Mouse (Mus musculus) bone marrow macrophage, adult 2 months (primary cell): ENCODE data around the gene Tchp. TPM values are rescaled to one million over a fixed set of nuclear protein-coding genes. Genes with fewer than 3 reads are reported as not detected.

Experiments
- H3K27ac ChIP-seq: 2 replicates; pipeline ENCODE4 v1.5.1; 2012; ENCODE audit warnings: low read depth, low read length; ENCODE audit not compliant: insufficient read depth
- H3K4me1 ChIP-seq: 2 replicates; pipeline ENCODE4 v1.6.1; 2012; ENCODE audit warnings: low read length; ENCODE audit not compliant: control insufficient read depth, insufficient read depth
- H3K4me3 ChIP-seq: 2 replicates; pipeline ENCODE4 v1.5.1; 2012; ENCODE audit warnings: mild to moderate bottlenecking, low read length, moderate library complexity; ENCODE audit not compliant: insufficient read depth
- CTCF ChIP-seq: IDR thresholded peaks from 2 replicates; pipeline ENCODE4 v1.5.1; 2012; ENCODE audit warnings: low read depth, mild to moderate bottlenecking, low read length, moderate library complexity
- POLR2A ChIP-seq: IDR thresholded peaks from 2 replicates; pipeline ENCODE4 v1.6.1; 2012; ENCODE audit warnings: mild to moderate bottlenecking, low read depth, low read length, borderline replicate concordance
- polyA plus RNA-seq: library from polyadenylated mRNA; stranded (reverse); fragments of >200 nt; gene quantifications from 2 replicates; pipeline ENCODE4 v1.2.4, GENCODE M21; 2012; ENCODE audit not compliant: missing spikeins, insufficient read depth, insufficient read length

Gene Tchp
- polyA plus RNA-seq = 13.1 and 13.7 TPM in 2 replicates

GRCm38 (mm10) chr5:114707265-114708068, at the start of gene Tchp:
Gene Tchp, plus strand, starts transcription at chr5:114707760.
- peak within 1 kb of the TSS; percentile 94 for H3K4me3 ChIP-seq
- no peak within 1 kb of the TSS for H3K27ac ChIP-seq
- TF ChIP-seq CTCF = peak; percentile 55; the same call in 1 of the 2 replicates
- TF ChIP-seq POLR2A = no peak
- peaks cover 11% of the 10 kb centered on the region for H3K4me1 ChIP-seq

GRCm38 (mm10) chr5:114658255-114658654, 49.3 kb upstream of the Tchp start, which contains the start of gene Trpv4:
Gene Trpv4, minus strand, starts transcription at chr5:114658421.
- no peak for TF ChIP-seq POLR2A
- TF ChIP-seq CTCF = no peak
- Histone ChIP-seq H3K4me3 (peak within 1 kb of the TSS; percentile 35; the same call in 1 of the 2 replicates), H3K27ac (no peak within 1 kb of the TSS), H3K4me1 (peaks cover 27% of the 10 kb centered on the region)

GRCm38 (mm10) chr5:114661029-114661428, 46.5 kb upstream of the Tchp start:
- no peak for TF ChIP-seq CTCF
- TF ChIP-seq POLR2A = no peak
- no peak overlapping the region for H3K4me3 ChIP-seq
- peaks cover 15% of the 10 kb centered on the region for H3K4me1 ChIP-seq
- peak overlapping the region; percentile 93 for H3K27ac ChIP-seq

- TF ChIP-seq POLR2A = no peak
- no peak for TF ChIP-seq CTCF
- no peak overlapping the region for H3K27ac ChIP-seq
Measured at GRCm38 (mm10) chr5:114664139-114664538, 43.4 kb upstream of the Tchp start.

GRCm38 (mm10) chr5:114664750-114665149, 42.8 kb upstream of the Tchp start:
- TF ChIP-seq CTCF = no peak
- no peak for TF ChIP-seq POLR2A
- Histone ChIP-seq H3K27ac (no peak overlapping the region), H3K4me1 (peaks cover 20% of the 10 kb centered on the region), H3K4me3 (no peak overlapping the region)

More at GRCm38 (mm10) chr5:114664139-114664538, 43.4 kb upstream of the Tchp start:
- Histone ChIP-seq H3K4me3 (no peak overlapping the region), H3K4me1 (peaks cover 20% of the 10 kb centered on the region)

- TF ChIP-seq CTCF (no peak), POLR2A (no peak)
- H3K27ac ChIP-seq = peak overlapping the region; percentile 65; the same call in 1 of the 2 replicates
- H3K4me3 ChIP-seq = no peak overlapping the region
- H3K4me1 ChIP-seq = peaks cover 6% of the 10 kb centered on the region
Measured at GRCm38 (mm10) chr5:114666659-114667058, 40.9 kb upstream of the Tchp start.

- Histone ChIP-seq H3K4me1 (peaks cover 5% of the 10 kb centered on the region), H3K27ac (peak overlapping the region; percentile 65), H3K4me3 (peak overlapping the region; percentile 48)
- TF ChIP-seq CTCF (peak; percentile 98), POLR2A (no peak)
Measured at GRCm38 (mm10) chr5:114667228-114667856, 40.2 kb upstream of the Tchp start.

GRCm38 (mm10) chr5:114669014-114669413, 38.5 kb upstream of the Tchp start:
- Histone ChIP-seq H3K4me3 (no peak overlapping the region), H3K4me1 (peaks cover 5% of the 10 kb centered on the region), H3K27ac (no peak overlapping the region)
- TF ChIP-seq POLR2A (no peak), CTCF (no peak)

- H3K4me1 ChIP-seq = no peaks in the 10 kb centered on the region
- no peak overlapping the region for H3K27ac ChIP-seq
- no peak overlapping the region for H3K4me3 ChIP-seq
- TF ChIP-seq POLR2A (no peak), CTCF (no peak)
Measured at GRCm38 (mm10) chr5:114673114-114673513, 34.4 kb upstream of the Tchp start.

GRCm38 (mm10) chr5:114674594-114674993, 33.0 kb upstream of the Tchp start:
- no peaks in the 10 kb centered on the region for H3K4me1 ChIP-seq
- no peak overlapping the region for H3K4me3 ChIP-seq
- no peak overlapping the region for H3K27ac ChIP-seq
- TF ChIP-seq CTCF (no peak), POLR2A (no peak)
